19 mouse cellular contexts compared by ENCODE assay signal in genomic region chr2:30589781-30590180, GRCm38 (mm10). TPM values are rescaled to one million over a fixed set of nuclear protein-coding genes. Genes with fewer than 3 reads are reported as not detected.
DNase-seq lines count a peak whose midpoint lies in the region; ATAC-seq and TF ChIP-seq lines count a peak whose summit lies in the region.
"Had no signal": no experiment of that assay in that cellular context is flagged by ENCODE, and none has a peak within 500 bp of the region (broad histone marks: within the 10 kb centered on the region; RNA-seq: fewer than 3 reads in every experiment).

No protein-coding gene starts in this region.

- no peak for ATAC-seq in liver, embryonic 12.5 days
- ATAC-seq in stomach, embryonic 14.5 days (ENCODE audit: insufficient number of reproducible peaks, insufficient read depth, low FRiP score, low read depth): no peak
- ATAC-seq: forebrain, postnatal 0 days; inflammation-experienced regulatory T-cells, adult 6 months had no signal

- no peak overlapping the region for H3K4me3 ChIP-seq in liver, adult 2 months (ENCODE audit: insufficient read depth, low read depth, low read length)
- no peak overlapping the region for H3K4me3 ChIP-seq in liver, embryonic 12.5 days
- no peak overlapping the region for H3K4me3 ChIP-seq in brown adipose tissue, adult 24 weeks (ENCODE audit: insufficient read depth, low read depth, low read length)
- H3K4me3 ChIP-seq in stomach, embryonic 14.5 days (ENCODE audit: low read depth, low read length): no peak overlapping the region
- H3K4me3 ChIP-seq: embryonic facial prominence, embryonic 13.5 days; heart, embryonic 13.5 days; left cerebral cortex, adult 2 months had no signal

- no peak for TF ChIP-seq POLR2A in liver, adult 2 months (IDR thresholded peaks at IDR 0.05; ENCODE audit: extremely low read depth, insufficient read depth, low read length)

- intact Hi-C loops in heart, postnatal 36 days (cut with DNase I): loop anchor here (2.0 to 10.0 kb wide), 3 partner anchors 33 to 117 kb away; no protein-coding TSS in a partner anchor

- H3K36me3 ChIP-seq in liver, adult 2 months (ENCODE audit: control insufficient read depth, insufficient read depth, low read length): no peaks in the 10 kb centered on the region
- no peaks in the 10 kb centered on the region for H3K36me3 ChIP-seq in liver, embryonic 12.5 days
- no peaks in the 10 kb centered on the region for H3K36me3 ChIP-seq in stomach, embryonic 14.5 days (ENCODE audit: control insufficient read depth, insufficient read depth, low read length)
- H3K36me3 ChIP-seq: embryonic facial prominence, embryonic 13.5 days; heart, embryonic 13.5 days had no signal

- no peaks in the 10 kb centered on the region for H3K27me3 ChIP-seq in liver, adult 2 months (ENCODE audit: control insufficient read depth, insufficient read depth, low read length)
- H3K27me3 ChIP-seq in liver, embryonic 12.5 days (replicated peaks): no peaks in the 10 kb centered on the region
- no peaks in the 10 kb centered on the region for H3K27me3 ChIP-seq in stomach, embryonic 14.5 days (ENCODE audit: control insufficient read depth, insufficient read depth, low read length)
- H3K27me3 ChIP-seq: embryonic facial prominence, embryonic 13.5 days; heart, embryonic 13.5 days had no signal

- H3K4me2 ChIP-seq in liver, embryonic 12.5 days: no peak overlapping the region
- H3K4me2 ChIP-seq in stomach, embryonic 14.5 days (replicated peaks; ENCODE audit: low read depth, low read length): no peak overlapping the region
- H3K4me2 ChIP-seq: embryonic facial prominence, embryonic 13.5 days; heart, embryonic 13.5 days had no signal

- peak; percentile 97 for DNase-seq in heart, adult 11 months
- DNase-seq in heart, postnatal 36 days: no peak
- no peak for DNase-seq in liver, adult 2 months (ENCODE audit: extremely low read depth, low read depth, low spot score)
- no peak for DNase-seq in adrenal gland, postnatal 14 days
- DNase-seq: cerebellum, adult 2 months; forebrain, postnatal 0 days; gastrocnemius, postnatal 10 days; kidney, postnatal 14 days; midbrain, embryonic 14.5 days; retina, postnatal 1 day; thymus, postnatal 25 days had no signal

- no peak overlapping the region for H3K9ac ChIP-seq in liver, adult 2 months (ENCODE audit: low read depth, low read length)
- H3K9ac ChIP-seq in liver, embryonic 12.5 days: no peak overlapping the region
- no peak overlapping the region for H3K9ac ChIP-seq in stomach, embryonic 14.5 days (replicated peaks; ENCODE audit: low read depth, low read length)
- H3K9ac ChIP-seq: embryonic facial prominence, embryonic 13.5 days; forebrain, postnatal 0 days; liver, embryonic 14.5 days had no signal

- peaks cover 2% of the 10 kb centered on the region for H3K4me1 ChIP-seq in liver, adult 2 months (ENCODE audit: control insufficient read depth, insufficient read depth, low read length)
- peaks cover 45% of the 10 kb centered on the region for H3K4me1 ChIP-seq in liver, embryonic 12.5 days
- peaks cover 13% of the 10 kb centered on the region for H3K4me1 ChIP-seq in brown adipose tissue, adult 24 weeks (ENCODE audit: control insufficient read depth, insufficient read depth, insufficient read length, low read length)
- peaks cover 32% of the 10 kb centered on the region for H3K4me1 ChIP-seq in stomach, embryonic 14.5 days (ENCODE audit: control insufficient read depth, insufficient read depth, low read length)

- H3K27ac ChIP-seq in liver, adult 2 months (replicated peaks; ENCODE audit: insufficient read depth, low read depth, low read length): 0 out of 2 replicates have a peak overlapping the region, but pooled peaks have one; percentile 25
- no peak overlapping the region for H3K27ac ChIP-seq in liver, embryonic 12.5 days
- peak overlapping the region; percentile 61 for H3K27ac ChIP-seq in brown adipose tissue, adult 24 weeks (replicated peaks; ENCODE audit: low read depth, low read length)
- peak overlapping the region; percentile 71 for H3K27ac ChIP-seq in stomach, embryonic 14.5 days (ENCODE audit: low read length)
- H3K27ac ChIP-seq: embryonic facial prominence, embryonic 13.5 days; heart, embryonic 13.5 days; left cerebral cortex, adult 2 months; liver, embryonic 14.5 days had no signal

- WGBS in liver, adult 2 months: 72% methylated on average over 4 of the region's 4 CpGs
- WGBS in liver, embryonic 12.5 days (ENCODE audit: insufficient replicate concordance): 61% methylated on average over 4 of the region's 4 CpGs
- WGBS in stomach, embryonic 14.5 days: 82% methylated on average over 4 of the region's 4 CpGs

- no peaks in the 10 kb centered on the region for H3K79me2 ChIP-seq in liver, adult 2 months (ENCODE audit: control insufficient read depth, insufficient read depth, low read length)

- H3K9me3 ChIP-seq in liver, embryonic 12.5 days (replicated peaks): no peaks in the 10 kb centered on the region
- no peaks in the 10 kb centered on the region for H3K9me3 ChIP-seq in stomach, embryonic 14.5 days (ENCODE audit: control insufficient read depth, low read depth, low read length)
- H3K9me3 ChIP-seq: embryonic facial prominence, embryonic 13.5 days; heart, embryonic 13.5 days had no signal

- no peak for TF ChIP-seq CTCF in liver, adult 2 months (IDR thresholded peaks at IDR 0.05; ENCODE audit: low read depth, low read length)

RNA-seq across cellular contexts. Expression of gene Cstad, which starts 5.1 kb away (rescaled TPM):
- total RNA-seq in heart, postnatal 36 days (2021): 1 to 10 TPM; 1.5 to 2.3 TPM
- total RNA-seq in liver, adult 2 months (2014; rRNA removed): 0.46 TPM in 1 of 2 replicates, not detected in the other
- polyA plus RNA-seq in liver, adult 2 months (2012; rRNA removed): not detected in 2 replicates
- polyA plus RNA-seq in liver, embryonic 12.5 days (2016; fragmentation: Nextera tagmentation; extraction: Ambion mirVana): 0.31 TPM in 1 of 2 replicates, not detected in the other
- not detected in 2 replicates for polyA plus RNA-seq in brown adipose tissue, adult 24 weeks (2012; ENCODE audit: insufficient read depth, insufficient read length, missing spikeins)
- polyA plus RNA-seq in stomach, embryonic 14.5 days (2014; fragmentation: Nextera tagmentation; extraction: Ambion mirVana): 1.2 and 2.1 TPM in 2 replicates
- 1.6 and 3.5 TPM in 2 replicates for total RNA-seq in adrenal gland, postnatal 14 days (2021)
